Mouse (Mus musculus) lung, adult 2 months (tissue): ENCODE results near the gene H2-DMb2.

ENCODE experiments used
- CTCF ChIP-seq: fragments of 200-500 bp; IDR thresholded peaks from 2 replicates; pipeline ENCODE4 v1.5.1; 2011; ENCODE audit warnings: mild to moderate bottlenecking, low read length, control low read depth; ENCODE audit not compliant: insufficient read depth
- POLR2A ChIP-seq: fragments of 200-500 bp; IDR thresholded peaks from 2 replicates; pipeline ENCODE4 v1.6.1; 2011; ENCODE audit warnings: low read depth, mild to moderate bottlenecking, control low read depth, low read length, borderline replicate concordance; ENCODE audit errors: extremely low read depth

GRCm38 (mm10) chr17:34144960-34145371, 1.9 kb downstream of the H2-DMb2 start:
- TF ChIP-seq POLR2A (no peak), CTCF (no peak)
